Mouse (Mus musculus): ENCODE measurements around the gene Qprt. TPM values are rescaled to one million over a fixed set of nuclear protein-coding genes. Genes with fewer than 3 reads are reported as not detected.

The Qprt gene
- polyA plus RNA-seq, 1 experiment from 2014 or later, result 40.3 TPM

GRCm38 (mm10) chr7:127110239-127111007 is 11.6 kb downstream of the Qprt start:
- 0 out of 2 replicates have a peak, but pooled peaks have one; percentile 41 for ATAC-seq
- H3K4me1 ChIP-seq, result peaks cover 38% of the 10 kb centered on the region
- H3K9me3 ChIP-seq (replicated peaks), result no peaks in the 10 kb centered on the region
- 39% methylated on average over 18 of the region's 18 CpGs for WGBS (ENCODE audit: insufficient replicate concordance)
- peaks cover 3% of the 10 kb centered on the region; the same call in 1 of the 2 replicates for H3K27me3 ChIP-seq (replicated peaks)
- no peak overlapping the region for H3K4me2 ChIP-seq
- H3K36me3 ChIP-seq, result no peaks in the 10 kb centered on the region; the same call in 1 of the 2 replicates
- no peak overlapping the region for H3K27ac ChIP-seq
- H3K4me3 ChIP-seq, result no peak overlapping the region
- H3K9ac ChIP-seq, result no peak overlapping the region

GRCm38 (mm10) chr7:127105551-127105950 is 16.5 kb downstream of the Qprt start:
- Histone ChIP-seq H3K27me3 (replicated peaks) (peaks cover 3% of the 10 kb centered on the region; the same call in 1 of the 2 replicates), H3K36me3 (no peaks in the 10 kb centered on the region; the same call in 1 of the 2 replicates), H3K4me3 (no peak overlapping the region), H3K27ac (no peak overlapping the region), H3K9me3 (replicated peaks) (no peaks in the 10 kb centered on the region), H3K9ac (no peak overlapping the region), H3K4me1 (peaks cover 27% of the 10 kb centered on the region), H3K4me2 (no peak overlapping the region)
- 70% methylated on average over 7 of the region's 7 CpGs for WGBS (ENCODE audit: insufficient replicate concordance)
- ATAC-seq, result no peak

GRCm38 (mm10) chr7:127104560-127105332 is 17.3 kb downstream of the Qprt start:
- H3K27me3 ChIP-seq (replicated peaks), result peaks cover 3% of the 10 kb centered on the region; the same call in 1 of the 2 replicates
- no peaks in the 10 kb centered on the region for H3K9me3 ChIP-seq (replicated peaks)
- H3K4me2 ChIP-seq, result peak overlapping the region; percentile 54
- H3K9ac ChIP-seq, result peak overlapping the region; percentile 38; the same call in 1 of the 2 replicates
- H3K36me3 ChIP-seq, result no peaks in the 10 kb centered on the region; the same call in 1 of the 2 replicates
- WGBS (ENCODE audit: insufficient replicate concordance), result 14% methylated on average over 17 of the region's 17 CpGs
- peak overlapping the region; percentile 25 for H3K4me3 ChIP-seq
- peak; percentile 40 for ATAC-seq
- H3K4me1 ChIP-seq, result peaks cover 27% of the 10 kb centered on the region
- H3K27ac ChIP-seq, result no peak overlapping the region

- H3K9ac ChIP-seq, result no peak overlapping the region; the same call in 1 of the 2 replicates
- peaks cover 27% of the 10 kb centered on the region for H3K4me1 ChIP-seq
- no peak overlapping the region for H3K4me2 ChIP-seq
- H3K9me3 ChIP-seq (replicated peaks), result no peaks in the 10 kb centered on the region
- H3K4me3 ChIP-seq, result no peak overlapping the region
- no peak overlapping the region for H3K27ac ChIP-seq
- H3K27me3 ChIP-seq (replicated peaks), result peaks cover 3% of the 10 kb centered on the region; the same call in 1 of the 2 replicates
- H3K36me3 ChIP-seq, result no peaks in the 10 kb centered on the region; the same call in 1 of the 2 replicates
- WGBS (ENCODE audit: insufficient replicate concordance), result 52% methylated on average over 6 of the region's 6 CpGs
- 0 out of 2 replicates have a peak, but pooled peaks have one; percentile 40 for ATAC-seq
Measured at GRCm38 (mm10) chr7:127103960-127104359, 18.1 kb downstream of the Qprt start.

GRCm38 (mm10) chr7:127102148-127102547 is 19.9 kb downstream of the Qprt start:
- 72% methylated on average over 6 of the region's 6 CpGs for WGBS (ENCODE audit: insufficient replicate concordance)
- Histone ChIP-seq H3K4me2 (no peak overlapping the region), H3K4me1 (peaks cover 37% of the 10 kb centered on the region), H3K36me3 (no peaks in the 10 kb centered on the region), H3K4me3 (no peak overlapping the region), H3K27ac (no peak overlapping the region), H3K9me3 (replicated peaks) (no peaks in the 10 kb centered on the region; the same call in 1 of the 2 replicates), H3K9ac (no peak overlapping the region), H3K27me3 (replicated peaks) (0 out of 2 replicates have a peak, but pooled peaks cover 3% of the 10 kb centered on the region)
- ATAC-seq, result no peak

GRCm38 (mm10) chr7:127101451-127102016 is 20.5 kb downstream of the Qprt start:
- no peak overlapping the region for H3K9ac ChIP-seq
- no peaks in the 10 kb centered on the region for H3K27me3 ChIP-seq (replicated peaks)
- WGBS (ENCODE audit: insufficient replicate concordance), result 17% methylated on average over 2 of the region's 2 CpGs
- no peak for ATAC-seq
- no peaks in the 10 kb centered on the region; the same call in 1 of the 2 replicates for H3K9me3 ChIP-seq (replicated peaks)
- H3K36me3 ChIP-seq, result no peaks in the 10 kb centered on the region
- H3K4me2 ChIP-seq, result no peak overlapping the region
- H3K4me1 ChIP-seq, result peaks cover 37% of the 10 kb centered on the region
- H3K27ac ChIP-seq, result no peak overlapping the region
- no peak overlapping the region for H3K4me3 ChIP-seq

- Histone ChIP-seq H3K36me3 (0 out of 2 replicates have a peak, but pooled peaks cover 2% of the 10 kb centered on the region), H3K4me1 (peaks cover 32% of the 10 kb centered on the region), H3K27ac (no peak overlapping the region), H3K9ac (no peak overlapping the region), H3K4me3 (no peak overlapping the region), H3K4me2 (no peak overlapping the region), H3K9me3 (replicated peaks) (no peaks in the 10 kb centered on the region; the same call in 1 of the 2 replicates), H3K27me3 (replicated peaks) (no peaks in the 10 kb centered on the region)
- 68% methylated on average over 4 of the region's 4 CpGs for WGBS (ENCODE audit: insufficient replicate concordance)
- no peak for ATAC-seq
Measured at GRCm38 (mm10) chr7:127099528-127099927, 22.5 kb downstream of the Qprt start.

- no peak overlapping the region for H3K4me3 ChIP-seq
- no peak overlapping the region for H3K9ac ChIP-seq
- H3K27ac ChIP-seq, result no peak overlapping the region; the same call in 1 of the 2 replicates
- 0 out of 2 replicates have a peak, but pooled peaks have one; percentile 30 for ATAC-seq
- peaks cover 26% of the 10 kb centered on the region for H3K4me1 ChIP-seq
- 0 out of 2 replicates have a peak, but pooled peaks cover 2% of the 10 kb centered on the region for H3K36me3 ChIP-seq
- H3K27me3 ChIP-seq (replicated peaks), result no peaks in the 10 kb centered on the region
- no peak overlapping the region for H3K4me2 ChIP-seq
- H3K9me3 ChIP-seq (replicated peaks), result no peaks in the 10 kb centered on the region; the same call in 1 of the 2 replicates
- 83% methylated on average over 4 of the region's 4 CpGs for WGBS (ENCODE audit: insufficient replicate concordance)
Measured at GRCm38 (mm10) chr7:127098950-127099349, 23.1 kb downstream of the Qprt start.

GRCm38 (mm10) chr7:127098521-127098920 is 23.5 kb downstream of the Qprt start:
- Histone ChIP-seq H3K36me3 (peaks cover 4% of the 10 kb centered on the region; the same call in 1 of the 2 replicates), H3K27ac (no peak overlapping the region; the same call in 1 of the 2 replicates), H3K9me3 (replicated peaks) (no peaks in the 10 kb centered on the region; the same call in 1 of the 2 replicates), H3K9ac (no peak overlapping the region), H3K4me1 (peaks cover 26% of the 10 kb centered on the region), H3K4me2 (no peak overlapping the region), H3K4me3 (no peak overlapping the region), H3K27me3 (replicated peaks) (no peaks in the 10 kb centered on the region)
- ATAC-seq, result peak; percentile 55
- WGBS (ENCODE audit: insufficient replicate concordance), result 61% methylated on average over 5 of the region's 5 CpGs

GRCm38 (mm10) chr7:127096456-127096855 is 25.6 kb downstream of the Qprt start:
- Histone ChIP-seq H3K9me3 (replicated peaks) (no peaks in the 10 kb centered on the region; the same call in 1 of the 2 replicates), H3K4me2 (no peak overlapping the region), H3K27me3 (replicated peaks) (no peaks in the 10 kb centered on the region), H3K9ac (no peak overlapping the region), H3K4me3 (no peak overlapping the region), H3K36me3 (peaks cover 16% of the 10 kb centered on the region), H3K27ac (no peak overlapping the region), H3K4me1 (peaks cover 39% of the 10 kb centered on the region)
- no peak for ATAC-seq
- WGBS (ENCODE audit: insufficient replicate concordance), result 73% methylated on average over 7 of the region's 7 CpGs

- H3K36me3 ChIP-seq, result peaks cover 16% of the 10 kb centered on the region
- no peak overlapping the region for H3K4me3 ChIP-seq
- no peaks in the 10 kb centered on the region for H3K27me3 ChIP-seq (replicated peaks)
- 75% methylated on average over 3 of the region's 3 CpGs for WGBS (ENCODE audit: insufficient replicate concordance)
- no peak for ATAC-seq
- H3K9me3 ChIP-seq (replicated peaks), result no peaks in the 10 kb centered on the region; the same call in 1 of the 2 replicates
- peaks cover 57% of the 10 kb centered on the region for H3K4me1 ChIP-seq
- H3K4me2 ChIP-seq, result no peak overlapping the region
- H3K9ac ChIP-seq, result no peak overlapping the region
- no peak overlapping the region for H3K27ac ChIP-seq
Measured at GRCm38 (mm10) chr7:127093914-127094313, 28.1 kb downstream of the Qprt start.
